Mouse (Mus musculus): ENCODE measurements around the gene Mtmr12.

- no peak for TF ChIP-seq POLR2A (IDR thresholded peaks at IDR 0.05; ENCODE audit: control insufficient read depth, extremely low read depth, insufficient read depth, low read length, poor library complexity)
- TF ChIP-seq CTCF (IDR thresholded peaks at IDR 0.05; ENCODE audit: borderline replicate concordance, control insufficient read depth, extremely low read depth, insufficient read depth, low read length, poor library complexity) = no peak
These were observed 103.7 kb downstream of the Mtmr12 start for GRCm38 (mm10) chr15:12308539-12308938.
